Mouse (Mus musculus) intestine, embryonic 14.5 days (tissue): ENCODE data around the gene Rac2. TPM values are rescaled to one million over a fixed set of nuclear protein-coding genes. Genes with fewer than 3 reads are reported as not detected.

ENCODE experiments used
- ATAC-seq: fragments of 200-750 bp; cut with Nextera tagmentation; replicated peaks from 2 replicates; pipeline ENCODE4 v1.8.0; 2017; ENCODE audit warnings: low read depth, moderate number of reproducible peaks, moderate TSS enrichment, moderate library complexity; ENCODE audit not compliant: low FRiP score, low TSS enrichment
- DNase-seq: peaks from one replicate; pipeline ENCODE4 v3.0.0-alpha.2; 2018; ENCODE audit warnings: low spot score
- H3K27ac ChIP-seq: fragments of 300-500 bp; sonication (generic); 2 replicates; pipeline ENCODE4 v1.5.1; 2014; ENCODE audit warnings: low read depth, mild to moderate bottlenecking, control low read depth
- H3K27me3 ChIP-seq: fragments of 300-500 bp; sonication (generic); replicated peaks from 2 replicates; pipeline ENCODE4 v1.6.1; 2014; ENCODE audit warnings: low read length, control low read depth; ENCODE audit not compliant: control insufficient read depth, insufficient read depth
- H3K36me3 ChIP-seq: fragments of 300-500 bp; sonication (generic); 2 replicates; pipeline ENCODE4 v1.6.1; 2014; ENCODE audit warnings: low read length, control low read depth; ENCODE audit not compliant: control insufficient read depth, insufficient read depth
- H3K4me1 ChIP-seq: fragments of 300-500 bp; sonication (generic); replicated peaks from 2 replicates; pipeline ENCODE4 v1.6.1; 2014; ENCODE audit warnings: low read length, control low read depth, mixed read lengths; ENCODE audit not compliant: control insufficient read depth, insufficient read depth
- H3K4me2 ChIP-seq: fragments of 300-500 bp; sonication (generic); 2 replicates; pipeline ENCODE4 v1.6.1; 2014; ENCODE audit warnings: low read length
- H3K4me3 ChIP-seq: fragments of 300-500 bp; sonication (generic); 2 replicates; pipeline ENCODE4 v1.5.1; 2014; ENCODE audit warnings: low read depth, low read length, control low read depth, mixed read lengths
- H3K9ac ChIP-seq: fragments of 300-500 bp; sonication (generic); 2 replicates; pipeline ENCODE4 v1.6.1; 2014; ENCODE audit warnings: mild to moderate bottlenecking, low read length
- H3K9me3 ChIP-seq: fragments of 300-500 bp; sonication (generic); 2 replicates; pipeline ENCODE4 v1.6.1; 2016; ENCODE audit warnings: low read length, control low read depth; ENCODE audit not compliant: control insufficient read depth
- WGBS: fragments of 180-500 bp; shearing (Covaris S2); extraction: QIAGEN DNeasy Blood & Tissue Kit; methylation state at CpG from one replicate; pipeline ENCODE4 v1.1.7; 2014; 5-methylcytosine and 5-hydroxymethylcytosine counted together
- polyA plus RNA-seq: library from polyadenylated mRNA; unstranded; fragments of >200 nt; fragmentation: Nextera tagmentation; extraction: Ambion mirVana; gene quantifications from 2 replicates; pipeline ENCODE4 v1.2.1, GENCODE M21; 2014

Gene Rac2
- polyA plus RNA-seq, 1 experiment from 2014 or later = 16.7 TPM

DNA sequence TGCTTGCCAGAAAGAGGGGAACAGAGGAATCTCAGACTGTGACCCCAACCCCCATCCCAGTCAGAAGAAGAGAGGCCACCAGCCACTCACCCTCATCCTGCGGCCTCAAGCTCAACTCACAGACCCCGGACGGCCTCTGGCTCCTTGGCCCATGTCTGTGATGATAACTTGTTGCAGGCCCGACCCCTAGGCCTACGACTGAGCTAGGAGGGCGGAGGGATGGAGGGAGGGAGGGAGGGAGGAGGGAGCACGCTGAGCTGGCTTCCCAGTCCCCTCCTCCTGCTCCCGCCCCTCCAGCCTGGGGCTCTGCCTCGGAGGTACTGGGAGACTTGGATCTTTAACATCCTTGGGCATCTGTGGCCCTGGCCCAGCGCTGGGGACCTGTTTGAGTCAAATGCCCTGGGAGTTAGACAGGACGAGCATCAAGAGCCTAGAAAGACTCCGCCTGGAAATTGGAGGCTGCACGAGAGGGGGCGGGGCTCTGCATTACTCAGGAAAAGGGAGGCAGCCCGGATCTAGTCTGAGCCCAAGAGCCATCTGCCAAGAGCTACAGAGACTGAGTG lies 43.1 kb downstream of the Rac2 start:
- Histone ChIP-seq H3K27ac (peak overlapping the region; percentile 78), H3K9me3 (no peaks in the 10 kb centered on the region), H3K4me2 (peak overlapping the region; percentile 82), H3K9ac (peak overlapping the region; percentile 55), H3K36me3 (peaks cover 1% of the 10 kb centered on the region; the same call in 1 of the 2 replicates), H3K4me3 (peak overlapping the region; percentile 40), H3K4me1 (peaks cover 26% of the 10 kb centered on the region), H3K27me3 (no peaks in the 10 kb centered on the region)
- ATAC-seq = peak; percentile 62
- peak; percentile 85 for DNase-seq
- 1% methylated on average over 14 of the region's 15 CpGs for WGBS

DNA sequence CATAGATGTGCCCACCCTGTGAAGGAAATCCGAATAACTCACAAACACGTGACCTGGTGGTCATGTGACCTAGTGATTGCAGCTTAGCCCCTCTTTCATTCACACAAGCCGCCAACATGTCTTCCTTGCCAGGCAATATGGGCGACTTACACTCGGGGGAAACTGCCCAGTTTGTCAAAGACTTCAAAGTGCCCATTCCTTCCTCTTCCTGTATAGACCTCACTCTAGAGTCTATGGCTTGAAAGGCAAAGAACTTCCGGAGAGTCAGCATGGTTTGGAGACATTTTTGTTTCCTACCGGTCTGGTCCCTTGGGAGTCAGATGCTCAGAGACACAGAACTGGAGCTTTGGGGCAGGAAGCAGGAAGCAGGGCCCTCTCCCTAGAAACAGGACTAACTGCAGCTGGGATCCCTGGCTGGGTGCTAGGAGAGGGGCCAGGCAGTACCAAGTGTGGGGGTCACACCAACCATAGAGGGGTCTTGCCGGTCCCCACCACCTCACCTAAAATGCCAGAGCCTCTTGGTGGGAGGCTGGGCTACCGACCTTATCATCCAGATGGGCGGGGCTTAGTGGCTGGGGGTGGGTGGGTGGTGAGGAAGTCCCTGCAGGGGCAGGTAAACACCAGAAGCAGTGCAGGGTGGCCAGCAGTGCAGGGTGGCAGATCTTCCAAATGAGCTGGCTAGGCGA lies 43.7 kb downstream of the Rac2 start:
- H3K9me3 ChIP-seq = no peaks in the 10 kb centered on the region
- WGBS = 36% methylated on average over 11 of the region's 11 CpGs
- peak overlapping the region; percentile 55 for H3K9ac ChIP-seq
- peak overlapping the region; percentile 82 for H3K4me2 ChIP-seq
- H3K4me1 ChIP-seq = peaks cover 26% of the 10 kb centered on the region
- ATAC-seq (0 out of 2 replicates have a peak, but pooled peaks have one; percentile 3), DNase-seq (peak; percentile 70)
- H3K27ac ChIP-seq = peak overlapping the region; percentile 78
- H3K36me3 ChIP-seq = peaks cover 6% of the 10 kb centered on the region; the same call in 1 of the 2 replicates
- no peaks in the 10 kb centered on the region for H3K27me3 ChIP-seq
- H3K4me3 ChIP-seq = peak overlapping the region; percentile 40

DNA sequence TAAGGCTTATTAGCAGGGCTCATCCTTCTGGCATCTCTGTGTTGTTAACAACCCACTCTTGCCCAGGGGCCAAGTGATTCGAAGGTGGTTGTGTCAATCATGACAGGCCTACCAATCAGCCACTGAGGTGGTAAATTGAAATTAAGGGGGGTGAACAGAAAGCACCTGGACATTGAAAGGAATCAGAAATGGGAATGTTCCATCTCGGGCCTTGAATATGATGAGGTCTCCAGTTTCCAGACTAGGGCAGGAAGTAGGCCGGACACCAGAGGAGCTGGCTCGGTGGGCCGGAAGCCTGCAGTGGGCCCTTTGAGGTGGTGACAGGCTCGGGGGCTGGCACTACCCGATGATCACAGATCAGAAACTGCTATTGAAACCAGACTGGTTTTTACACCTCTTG lies 44.6 kb downstream of the Rac2 start:
- peak overlapping the region; percentile 82; the same call in 1 of the 2 replicates for H3K4me2 ChIP-seq
- peak overlapping the region; percentile 78; the same call in 1 of the 2 replicates for H3K27ac ChIP-seq
- DNase-seq = no peak
- peaks cover 26% of the 10 kb centered on the region for H3K4me1 ChIP-seq
- 74% methylated on average over 7 of the region's 7 CpGs for WGBS
- H3K9me3 ChIP-seq = no peaks in the 10 kb centered on the region
- no peak for ATAC-seq
- H3K4me3 ChIP-seq = no peak overlapping the region
- H3K36me3 ChIP-seq = peaks cover 6% of the 10 kb centered on the region; the same call in 1 of the 2 replicates
- H3K27me3 ChIP-seq = no peaks in the 10 kb centered on the region
- H3K9ac ChIP-seq = no peak overlapping the region

DNA sequence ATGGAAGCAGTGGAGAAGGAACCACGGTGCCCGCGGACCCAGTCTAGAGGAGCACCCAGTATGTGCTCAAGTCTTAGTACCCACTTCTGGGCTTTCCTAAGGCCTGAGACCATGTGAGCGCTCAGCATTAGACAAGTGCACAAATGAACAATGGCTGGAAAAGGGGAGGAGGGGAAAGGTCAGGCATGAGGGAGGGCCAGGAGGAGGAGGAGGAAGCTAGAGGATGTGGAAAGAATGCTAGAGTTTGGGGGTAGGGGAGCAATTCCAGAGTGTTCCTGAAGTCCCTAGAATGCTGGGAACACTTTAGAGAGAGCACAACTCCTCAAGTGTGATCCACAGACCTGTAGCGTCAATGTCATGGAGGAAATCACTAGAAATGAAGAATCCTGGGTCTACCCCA lies 48.4 kb downstream of the Rac2 start:
- Histone ChIP-seq H3K4me2 (no peak overlapping the region), H3K36me3 (peaks cover 6% of the 10 kb centered on the region; the same call in 1 of the 2 replicates), H3K4me3 (no peak overlapping the region), H3K4me1 (peaks cover 7% of the 10 kb centered on the region), H3K9me3 (no peaks in the 10 kb centered on the region), H3K27ac (no peak overlapping the region), H3K27me3 (no peaks in the 10 kb centered on the region), H3K9ac (no peak overlapping the region)
- DNase-seq (no peak), ATAC-seq (no peak)
- whole genome bisulfite sequencing = 89% methylated on average over 5 of the region's 5 CpGs

DNA sequence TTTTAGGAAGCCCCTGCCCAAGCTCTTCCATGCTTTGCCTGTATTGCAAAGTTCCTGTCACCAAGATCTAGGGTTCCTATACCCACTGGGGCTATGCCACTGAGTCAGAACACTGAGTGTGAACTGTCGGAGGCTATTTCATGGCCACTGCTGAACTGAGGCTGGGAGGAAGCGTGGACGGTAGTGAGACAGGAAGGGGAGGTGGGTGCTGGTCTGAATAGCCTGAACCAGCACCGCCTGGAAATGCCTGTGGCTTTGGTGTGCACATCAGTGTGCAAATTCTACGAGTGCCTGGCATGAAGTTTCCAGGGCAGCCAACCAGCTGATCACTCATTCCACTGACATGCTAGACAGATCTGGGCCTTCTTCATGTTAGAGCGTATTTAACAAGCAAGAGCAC lies 50.7 kb downstream of the Rac2 start:
- Histone ChIP-seq H3K9ac (no peak overlapping the region), H3K4me2 (no peak overlapping the region), H3K4me3 (no peak overlapping the region), H3K4me1 (no peaks in the 10 kb centered on the region), H3K9me3 (no peaks in the 10 kb centered on the region), H3K36me3 (peaks cover 6% of the 10 kb centered on the region; the same call in 1 of the 2 replicates), H3K27ac (no peak overlapping the region), H3K27me3 (no peaks in the 10 kb centered on the region)
- ATAC-seq (no peak), DNase-seq (no peak)
- WGBS = 82% methylated on average over 6 of the region's 6 CpGs

DNA sequence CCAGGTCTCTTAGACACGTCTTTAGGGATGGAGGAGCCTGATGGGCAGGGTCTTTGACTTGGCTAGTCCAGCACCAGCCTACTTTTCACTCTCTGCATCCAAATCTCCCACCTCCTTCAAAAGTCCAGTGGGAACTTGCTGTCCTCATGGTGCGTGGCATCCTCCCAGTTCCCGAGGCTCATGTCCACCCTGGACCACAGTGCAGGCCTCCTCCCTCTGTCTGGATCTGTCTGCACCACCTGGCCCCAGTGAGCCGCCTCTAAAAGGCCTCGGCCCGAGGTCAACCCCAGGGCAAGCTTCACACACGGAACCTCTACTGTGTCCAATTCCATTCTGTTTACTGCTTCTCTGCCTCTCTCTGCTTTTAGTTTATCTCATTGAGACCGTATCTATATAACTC lies 51.3 kb downstream of the Rac2 start:
- WGBS = 54% methylated on average over 8 of the region's 8 CpGs
- no peaks in the 10 kb centered on the region for H3K4me1 ChIP-seq
- H3K4me3 ChIP-seq = no peak overlapping the region
- no peak for ATAC-seq
- H3K36me3 ChIP-seq = peaks cover 6% of the 10 kb centered on the region; the same call in 1 of the 2 replicates
- H3K27ac ChIP-seq = no peak overlapping the region
- H3K27me3 ChIP-seq = no peaks in the 10 kb centered on the region
- DNase-seq = no peak
- no peak overlapping the region for H3K4me2 ChIP-seq
- no peaks in the 10 kb centered on the region for H3K9me3 ChIP-seq
- H3K9ac ChIP-seq = no peak overlapping the region

DNA sequence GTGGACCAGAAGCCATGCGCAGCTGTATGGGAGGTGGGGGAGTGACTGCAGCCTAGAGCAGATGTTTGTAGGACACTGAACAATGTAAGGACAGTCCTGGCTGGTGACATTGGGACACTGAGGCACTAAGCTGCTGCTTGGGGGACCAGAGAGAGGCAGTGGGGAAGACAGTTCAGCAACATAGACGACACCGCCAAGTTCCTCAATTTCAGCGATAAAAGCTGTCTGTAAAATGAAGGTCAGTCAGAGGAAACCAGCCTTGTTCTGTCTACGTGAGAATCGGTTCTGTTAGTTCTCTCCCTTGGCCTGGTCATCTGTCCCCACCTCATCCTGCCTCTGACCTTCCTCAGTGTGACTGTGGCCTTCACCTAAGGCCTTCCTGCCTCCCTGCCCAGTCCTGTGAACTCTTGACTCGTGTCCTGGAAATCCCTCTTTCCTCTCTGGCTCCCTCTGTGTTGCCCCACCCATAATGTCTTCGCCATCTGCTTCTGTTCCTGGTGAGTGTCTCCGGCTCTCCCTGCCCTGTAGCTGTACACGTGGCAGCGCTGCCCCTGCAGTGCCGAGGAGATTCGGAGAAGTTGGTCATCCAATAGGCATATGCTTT lies 52.4 kb downstream of the Rac2 start:
- Histone ChIP-seq H3K27me3 (no peaks in the 10 kb centered on the region), H3K27ac (no peak overlapping the region), H3K36me3 (peaks cover 6% of the 10 kb centered on the region; the same call in 1 of the 2 replicates), H3K4me2 (no peak overlapping the region), H3K9me3 (no peaks in the 10 kb centered on the region), H3K4me1 (no peaks in the 10 kb centered on the region), H3K4me3 (no peak overlapping the region), H3K9ac (no peak overlapping the region)
- DNase-seq = no peak
- no peak for ATAC-seq
- WGBS = 70% methylated on average over 13 of the region's 13 CpGs

DNA sequence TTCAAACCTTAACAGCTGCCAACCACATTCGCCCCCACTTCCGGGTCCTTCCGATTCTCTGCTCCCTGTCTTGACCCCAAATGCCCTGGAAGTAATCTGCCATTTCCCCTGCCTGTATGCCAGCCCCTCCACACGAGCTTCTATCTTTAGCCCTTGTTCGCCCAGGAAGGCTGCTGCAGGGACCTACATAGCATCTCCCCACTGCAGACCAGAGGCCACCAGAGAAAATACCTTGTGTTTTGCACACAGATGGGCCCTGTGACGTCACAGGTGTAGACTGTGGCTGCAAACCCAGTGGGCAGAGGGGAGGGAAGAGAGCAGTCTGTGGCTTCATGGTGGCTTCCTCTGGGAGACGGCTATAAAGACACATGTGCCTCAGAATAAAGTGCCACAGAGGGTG lies 54.4 kb downstream of the Rac2 start:
- Histone ChIP-seq H3K4me1 (0 out of 2 replicates have a peak, but pooled peaks cover 4% of the 10 kb centered on the region), H3K36me3 (no peaks in the 10 kb centered on the region), H3K27me3 (no peaks in the 10 kb centered on the region), H3K9me3 (no peaks in the 10 kb centered on the region), H3K27ac (no peak overlapping the region), H3K4me2 (no peak overlapping the region), H3K4me3 (no peak overlapping the region), H3K9ac (no peak overlapping the region)
- ATAC-seq (no peak), DNase-seq (no peak)
- WGBS = 71% methylated on average over 7 of the region's 7 CpGs
